Mouse (Mus musculus) kidney, adult 2 months (tissue): ENCODE data around the gene Slc25a15. TPM values are rescaled to one million over a fixed set of nuclear protein-coding genes. Genes with fewer than 3 reads are reported as not detected.

Source experiments
- DNase-seq: peaks from one replicate; pipeline ENCODE4 v3.0.0; 2021
- H3K27ac ChIP-seq: fragments of 200-500 bp; 2 replicates; pipeline ENCODE4 v1.5.1; 2012; ENCODE audit warnings: low read depth, low read length, control low read depth, inconsistent platforms; ENCODE audit not compliant: insufficient read depth
- H3K27me3 ChIP-seq: fragments of 200-500 bp; replicated peaks from 2 replicates; pipeline ENCODE4 v1.6.1; 2012; ENCODE audit warnings: mild to moderate bottlenecking, moderate library complexity, low read length, inconsistent platforms; ENCODE audit not compliant: control insufficient read depth, insufficient read depth
- H3K36me3 ChIP-seq: fragments of 200-500 bp; 2 replicates; pipeline ENCODE4 v1.6.1; 2012; ENCODE audit warnings: mild to moderate bottlenecking, moderate library complexity, low read length, inconsistent platforms; ENCODE audit not compliant: control insufficient read depth, insufficient read depth
- H3K4me1 ChIP-seq: fragments of 200-500 bp; 2 replicates; pipeline ENCODE4 v1.6.1; 2011; ENCODE audit warnings: low read length; ENCODE audit not compliant: control insufficient read depth, insufficient read depth
- H3K4me3 ChIP-seq: fragments of 200-500 bp; 2 replicates; pipeline ENCODE4 v1.5.1; 2011; ENCODE audit warnings: mild to moderate bottlenecking, low read depth, low read length, control low read depth; ENCODE audit not compliant: insufficient read depth
- CTCF ChIP-seq: fragments of 200-500 bp; conservative IDR thresholded peaks from 2 replicates; pipeline ENCODE4 v1.5.1; 2011; ENCODE audit warnings: low read depth, mild to moderate bottlenecking, control low read depth, low read length, moderate library complexity, mixed read lengths; ENCODE audit not compliant: insufficient read depth, insufficient read length
- POLR2A ChIP-seq: fragments of 200-500 bp; IDR thresholded peaks from one replicate; pipeline ENCODE4 v1.6.1; 2011; ENCODE audit warnings: low read depth, low read length, control low read depth
- WGBS: fragments of 180-500 bp; shearing (Covaris S2); methylation state at CpG from one replicate; pipeline ENCODE4 v1.1.7; 2018; 5-methylcytosine and 5-hydroxymethylcytosine counted together
- polyA plus RNA-seq: library from polyadenylated mRNA; depleted of rRNA; stranded (reverse); fragments of >200 nt; gene quantifications from 2 replicates; pipeline ENCODE4 v1.2.3, GENCODE M21; 2012; rRNA removed

Gene Slc25a15
- polyA plus RNA-seq = 53.8 and 60.2 TPM in 2 replicates

DNA sequence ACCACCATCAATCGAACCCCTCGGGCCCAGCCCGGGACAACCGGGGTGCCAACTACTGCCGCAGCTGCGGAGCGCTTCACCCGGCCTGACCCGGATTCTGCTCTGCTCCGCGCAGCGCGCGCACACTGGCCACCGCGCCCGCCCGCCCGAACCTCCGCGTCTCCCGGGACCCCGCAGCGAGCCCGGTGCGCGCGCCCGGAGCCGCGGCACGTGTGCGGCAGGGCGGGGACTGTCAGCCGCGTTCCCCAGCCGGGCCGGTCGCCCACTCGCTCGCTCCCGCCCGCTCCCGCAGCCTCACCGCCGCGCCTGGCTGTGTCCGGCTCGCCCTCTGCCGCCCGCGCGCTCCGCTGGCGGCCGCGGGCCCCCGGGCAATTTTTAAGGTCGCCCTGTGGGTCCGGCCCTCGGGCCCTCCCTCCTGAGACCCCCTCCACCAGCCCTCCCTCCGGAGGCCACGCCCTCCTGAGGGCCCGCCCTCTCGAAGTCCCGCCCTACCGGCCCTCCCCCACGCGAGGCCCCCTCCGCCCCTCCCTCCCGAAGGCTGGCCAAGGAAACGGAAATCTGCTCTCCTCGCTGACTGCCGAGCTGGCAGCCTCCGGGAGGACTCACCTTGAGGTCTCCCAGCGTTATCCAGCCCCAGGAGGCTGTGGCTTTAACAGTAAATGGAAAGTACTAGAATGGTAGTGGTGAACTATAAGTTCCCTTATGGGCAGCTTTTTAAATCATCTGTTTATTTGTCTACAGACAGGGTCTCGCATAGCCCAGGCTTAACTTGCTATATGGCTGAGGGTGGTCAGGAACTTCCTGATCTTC, at the start of gene Slc25a15:
Gene Slc25a15, minus strand, starts transcription at position 456 of the 810 bp plus-strand sequence.
- DNase-seq = peak; percentile 95
- H3K27me3 ChIP-seq = no peaks in the 10 kb centered on the region

DNA sequence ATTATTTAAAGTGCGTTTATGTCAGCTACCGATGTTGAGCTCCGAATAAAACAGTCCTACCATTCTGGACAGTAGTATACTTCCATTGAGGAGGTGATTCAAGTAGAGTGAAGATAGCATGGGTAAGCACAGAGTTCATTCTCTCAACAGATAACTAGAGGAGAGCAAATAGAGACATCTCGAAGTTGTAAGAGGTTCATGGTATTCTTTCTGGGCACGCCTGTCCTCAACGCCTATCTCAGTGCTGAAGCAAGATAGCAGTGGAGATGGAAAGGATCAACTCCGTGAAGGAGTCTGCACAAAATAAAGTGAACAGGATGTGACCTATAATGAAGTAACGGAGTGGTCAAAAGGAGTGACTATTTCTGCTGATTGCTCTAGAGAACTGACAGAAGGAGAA, 13.6 kb upstream of the Slc25a15 start:
- 9% methylated on average over 8 of the region's 8 CpGs for WGBS
- no peak for DNase-seq
- TF ChIP-seq CTCF = no peak
- no peak for TF ChIP-seq POLR2A
- no peaks in the 10 kb centered on the region for H3K27me3 ChIP-seq
- peak overlapping the region; percentile 67 for H3K4me3 ChIP-seq
- H3K4me1 ChIP-seq = peaks cover 5% of the 10 kb centered on the region; the same call in 1 of the 2 replicates
- H3K27ac ChIP-seq = no peak overlapping the region
- H3K36me3 ChIP-seq = no peaks in the 10 kb centered on the region

More for the DNA sequence above, at the start of gene Slc25a15:
- Histone ChIP-seq H3K36me3 (no peaks in the 10 kb centered on the region; the same call in 1 of the 2 replicates), H3K4me3 (peak within 1 kb of the TSS; percentile 74), H3K27ac (peak within 1 kb of the TSS; percentile 96), H3K4me1 (peaks cover 11% of the 10 kb centered on the region; the same call in 1 of the 2 replicates)
- TF ChIP-seq POLR2A = peak; percentile 87
- TF ChIP-seq CTCF = no peak
- WGBS = under 1% methylated on average over 75 of the region's 77 CpGs

DNA sequence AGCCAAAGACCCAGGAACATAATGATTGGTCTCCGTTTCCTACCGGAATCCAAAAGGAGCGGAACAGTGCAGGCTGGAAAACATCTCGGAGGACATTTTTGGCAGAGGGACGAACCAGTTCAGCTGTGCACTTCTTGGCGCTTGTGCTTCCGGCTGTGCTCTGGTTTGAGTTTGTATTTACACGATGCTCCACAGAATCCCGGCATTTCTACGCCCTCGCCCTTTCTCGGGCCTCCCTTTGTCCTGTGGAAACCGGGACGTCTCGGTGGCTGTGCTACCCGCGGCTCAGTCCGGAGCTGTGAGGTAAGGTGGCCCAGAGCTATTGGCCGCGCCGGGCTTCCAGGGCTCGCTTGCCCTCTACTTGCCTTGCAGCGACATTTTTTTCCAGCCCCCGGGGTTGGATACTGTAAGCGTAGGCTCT, 12.9 kb upstream of the Slc25a15 start, which contains the start of gene Mrps31:
Gene Mrps31, plus strand, starts transcription at position 80 of the 421 bp plus-strand sequence.
- under 1% methylated on average over 25 of the region's 25 CpGs for WGBS
- peaks cover 5% of the 10 kb centered on the region; the same call in 1 of the 2 replicates for H3K4me1 ChIP-seq
- TF ChIP-seq POLR2A = peak; percentile 28
- no peak for TF ChIP-seq CTCF
- H3K27ac ChIP-seq = peak within 1 kb of the TSS; percentile 14; the same call in 1 of the 2 replicates
- H3K4me3 ChIP-seq = peak within 1 kb of the TSS; percentile 67
- no peaks in the 10 kb centered on the region for H3K36me3 ChIP-seq
- H3K27me3 ChIP-seq = no peaks in the 10 kb centered on the region
- DNase-seq = peak; percentile 94

DNA sequence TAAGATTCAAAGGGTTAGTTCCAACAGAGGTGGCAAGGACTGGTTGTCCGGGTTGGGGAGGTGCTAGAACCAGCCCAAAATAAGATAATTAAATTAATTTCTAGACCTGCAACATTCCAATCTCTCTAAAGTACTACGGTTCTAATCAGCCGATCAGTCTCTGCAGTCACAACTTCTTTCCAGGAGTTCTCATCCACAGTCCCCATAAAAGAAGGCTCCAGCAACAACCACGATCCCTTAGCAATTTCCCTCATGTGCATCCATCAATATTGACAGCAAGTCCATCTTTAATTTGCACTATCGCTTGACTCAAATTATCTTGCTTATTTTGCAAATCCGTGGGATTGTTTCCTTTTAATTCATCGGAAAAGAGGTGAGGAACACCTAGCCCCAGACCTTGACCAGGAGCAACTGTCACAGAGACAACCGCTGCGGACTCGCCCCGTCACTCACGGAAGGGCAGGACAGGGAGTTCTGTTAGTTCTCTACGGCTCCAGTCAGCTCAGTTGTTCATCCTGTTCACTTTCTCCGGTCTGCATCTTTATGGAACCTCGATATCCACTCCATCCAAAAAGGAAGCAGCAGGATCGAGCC, 12.4 kb upstream of the Slc25a15 start:
- peak overlapping the region; percentile 67 for H3K4me3 ChIP-seq
- no peak overlapping the region for H3K27ac ChIP-seq
- H3K4me1 ChIP-seq = peaks cover 5% of the 10 kb centered on the region; the same call in 1 of the 2 replicates
- no peaks in the 10 kb centered on the region for H3K36me3 ChIP-seq
- 12% methylated on average over 16 of the region's 16 CpGs for WGBS
- no peak for TF ChIP-seq CTCF
- TF ChIP-seq POLR2A = no peak
- DNase-seq = no peak
- no peaks in the 10 kb centered on the region for H3K27me3 ChIP-seq

DNA sequence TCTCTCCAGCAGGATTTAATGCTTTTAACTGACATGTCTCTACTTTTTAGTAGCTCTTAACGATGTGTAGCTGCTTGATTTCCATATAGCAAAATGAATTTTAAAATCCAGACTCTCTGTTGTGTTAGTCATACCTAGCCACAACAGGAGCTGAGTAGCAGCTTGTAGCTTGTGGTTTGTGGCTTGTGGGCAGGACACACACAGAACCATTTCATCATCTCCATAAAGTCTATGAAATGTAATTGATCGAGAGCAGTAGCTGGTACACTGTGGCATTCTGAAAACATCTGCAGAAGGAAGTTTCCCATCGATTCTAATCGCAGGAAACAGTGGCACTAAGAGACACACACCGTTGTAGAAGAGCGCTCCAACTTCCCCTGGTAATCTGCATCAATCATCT, 7.3 kb upstream of the Slc25a15 start:
- no peak for TF ChIP-seq POLR2A
- no peak for TF ChIP-seq CTCF
- WGBS = 63% methylated on average over 6 of the region's 6 CpGs

DNA sequence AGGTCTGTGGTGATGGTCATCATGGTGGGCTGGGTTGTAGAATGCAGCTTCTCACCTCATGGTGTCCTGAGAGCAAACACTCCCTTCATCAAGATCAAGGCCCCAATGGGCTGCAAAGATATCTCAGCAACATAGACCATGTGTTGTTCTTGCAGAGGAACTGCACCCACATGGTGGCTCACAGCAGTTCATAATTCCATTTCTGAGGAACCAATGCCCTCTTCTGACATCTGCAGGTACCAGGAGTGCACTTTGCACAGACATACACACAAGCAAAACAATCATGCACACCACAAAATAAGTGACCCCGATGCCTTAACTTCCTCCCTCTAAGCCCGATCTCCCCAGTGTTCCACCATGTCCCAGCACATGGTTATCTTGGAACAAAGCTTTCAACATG, 4.8 kb upstream of the Slc25a15 start:
- no peaks in the 10 kb centered on the region for H3K27me3 ChIP-seq
- H3K4me3 ChIP-seq = no peak overlapping the region
- TF ChIP-seq POLR2A (no peak), CTCF (peak; percentile 35)
- no peak for DNase-seq
- peaks cover 4% of the 10 kb centered on the region; the same call in 1 of the 2 replicates for H3K4me1 ChIP-seq
- H3K36me3 ChIP-seq = no peaks in the 10 kb centered on the region
- no peak overlapping the region for H3K27ac ChIP-seq
- 75% methylated on average over 2 of the region's 2 CpGs for WGBS

More for the DNA sequence above, 7.3 kb upstream of the Slc25a15 start:
- no peaks in the 10 kb centered on the region for H3K36me3 ChIP-seq
- no peak overlapping the region for H3K27ac ChIP-seq
- no peaks in the 10 kb centered on the region for H3K4me1 ChIP-seq
- DNase-seq = no peak
- H3K27me3 ChIP-seq = no peaks in the 10 kb centered on the region
- no peak overlapping the region for H3K4me3 ChIP-seq

DNA sequence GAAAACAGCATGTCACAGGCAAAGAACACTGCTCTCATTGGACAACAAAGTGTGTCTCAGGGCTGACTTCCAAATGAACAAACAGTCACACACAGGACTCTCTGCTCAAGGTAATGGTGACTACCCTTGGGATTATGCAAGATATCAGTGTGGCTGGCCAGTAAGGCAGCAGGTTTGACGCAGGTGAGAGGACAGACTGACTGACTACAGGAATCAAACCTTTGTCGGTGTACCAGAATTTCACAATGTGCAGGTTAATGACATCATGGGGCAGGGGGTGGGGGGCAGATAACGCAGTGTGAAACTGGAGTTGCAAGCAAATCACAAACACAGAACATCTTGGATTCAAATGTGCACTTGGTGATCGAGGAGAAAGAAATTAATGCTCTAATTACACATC, 2.2 kb upstream of the Slc25a15 start:
- H3K4me3 ChIP-seq = no peak overlapping the region
- H3K4me1 ChIP-seq = peaks cover 6% of the 10 kb centered on the region; the same call in 1 of the 2 replicates
- no peak for TF ChIP-seq POLR2A
- no peak for TF ChIP-seq CTCF
- no peaks in the 10 kb centered on the region for H3K27me3 ChIP-seq
- no peak overlapping the region for H3K27ac ChIP-seq
- no peak for DNase-seq
- WGBS = 91% methylated on average over 4 of the region's 4 CpGs
- H3K36me3 ChIP-seq = no peaks in the 10 kb centered on the region
